In the genomic region with DNA sequence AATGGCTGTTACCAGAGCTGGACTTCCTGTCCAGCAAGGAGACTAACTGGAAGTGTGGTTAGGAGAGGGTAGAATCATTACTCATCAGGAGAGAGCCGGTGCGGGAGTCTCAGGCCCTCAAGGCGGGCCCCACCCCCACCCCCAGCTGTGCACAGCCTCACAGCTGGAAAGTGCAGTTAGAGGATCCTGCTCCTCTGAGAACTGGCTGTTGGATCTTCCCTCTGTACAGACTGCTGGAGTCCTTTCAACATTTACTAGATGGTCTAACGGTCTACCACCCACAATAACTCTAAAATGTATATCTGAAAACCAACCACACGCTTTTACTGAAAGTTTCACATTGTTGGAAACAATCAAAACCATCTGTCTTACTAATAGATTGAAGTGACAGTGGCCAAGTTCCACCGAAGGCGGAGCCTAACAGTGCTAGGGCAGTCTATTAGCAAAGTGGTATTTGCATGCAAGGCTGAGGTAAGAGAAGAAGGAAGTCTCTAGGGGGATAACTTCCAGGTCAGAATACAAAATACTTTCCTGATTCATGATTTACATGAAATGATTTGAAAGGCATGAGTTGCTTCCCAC, we compare ENCODE assay signal across 8 mouse cellular contexts.
A peak's percentile ranks its signal among the peaks of the same experiment; 100 is the strongest.
DNase-seq lines count a peak whose midpoint lies in the region; ATAC-seq and TF ChIP-seq lines count a peak whose summit lies in the region.

No protein-coding gene starts in this region.

- no peak overlapping the region for H3K9ac ChIP-seq in neural tube, embryonic 15.5 days (replicated peaks)
- no peak overlapping the region for H3K9ac ChIP-seq in heart, postnatal 0 days (replicated peaks; ENCODE audit: low read depth, low read length)
- no peak overlapping the region for H3K9ac ChIP-seq in neural tube, embryonic 12.5 days
- no peak overlapping the region for H3K9ac ChIP-seq in forebrain, embryonic 13.5 days
- no peak overlapping the region for H3K9ac ChIP-seq in midbrain, embryonic 13.5 days (replicated peaks)

- 13% methylated on average over 7 of the region's 7 CpGs for WGBS in neural tube, embryonic 15.5 days
- 32% methylated on average over 7 of the region's 7 CpGs for WGBS in heart, postnatal 0 days
- WGBS in neural tube, embryonic 12.5 days, result 13% methylated on average over 7 of the region's 7 CpGs
- 26% methylated on average over 7 of the region's 7 CpGs for WGBS in forebrain, embryonic 13.5 days
- WGBS in midbrain, embryonic 13.5 days, result 22% methylated on average over 7 of the region's 7 CpGs

- no peaks in the 10 kb centered on the region for H3K27me3 ChIP-seq in neural tube, embryonic 15.5 days (replicated peaks)
- H3K27me3 ChIP-seq in heart, postnatal 0 days (ENCODE audit: control insufficient read depth, insufficient read depth, low read length), result no peaks in the 10 kb centered on the region
- no peaks in the 10 kb centered on the region for H3K27me3 ChIP-seq in neural tube, embryonic 12.5 days (replicated peaks)
- no peaks in the 10 kb centered on the region for H3K27me3 ChIP-seq in forebrain, embryonic 13.5 days
- no peaks in the 10 kb centered on the region for H3K27me3 ChIP-seq in midbrain, embryonic 13.5 days

- TF ChIP-seq CTCF in heart, postnatal 0 days (IDR thresholded peaks at IDR 0.05; ENCODE audit: low read depth), result no peak

- ATAC-seq in neural tube, embryonic 15.5 days (ENCODE audit: low FRiP score), result no peak
- peak; percentile 64 for ATAC-seq in heart, postnatal 0 days (ENCODE audit: insufficient read depth, low read depth)
- ATAC-seq in neural tube, embryonic 12.5 days (ENCODE audit: low FRiP score, low read depth), result peak; percentile 21; the same call in 1 of the 2 replicates
- no peak for ATAC-seq in forebrain, embryonic 13.5 days
- ATAC-seq in midbrain, embryonic 13.5 days, result no peak

- DNase-seq in neural tube, embryonic 10.5 days (ENCODE audit: extremely low spot score, low spot score), result peak; percentile 48
- peak; percentile 19 for DNase-seq in c-Kit-positive CD71-negative TER-119-negative erythroid progenitor cells, embryonic 14.5 days (ENCODE audit: low read depth)
- peak; percentile 45 for DNase-seq in heart, postnatal 0 days (ENCODE audit: low spot score)
- no peak for DNase-seq in left cerebral cortex, adult 11 months (ENCODE audit: low spot score)

- no peaks in the 10 kb centered on the region for H3K36me3 ChIP-seq in neural tube, embryonic 15.5 days
- H3K36me3 ChIP-seq in heart, postnatal 0 days (replicated peaks; ENCODE audit: control insufficient read depth, insufficient read depth, low read length), result no peaks in the 10 kb centered on the region
- no peaks in the 10 kb centered on the region for H3K36me3 ChIP-seq in neural tube, embryonic 12.5 days
- no peaks in the 10 kb centered on the region for H3K36me3 ChIP-seq in forebrain, embryonic 13.5 days (ENCODE audit: poor library complexity, severe bottlenecking)
- H3K36me3 ChIP-seq in midbrain, embryonic 13.5 days, result no peaks in the 10 kb centered on the region

- no peak overlapping the region for H3K27ac ChIP-seq in neural tube, embryonic 15.5 days (replicated peaks)
- peak overlapping the region; percentile 56 for H3K27ac ChIP-seq in heart, postnatal 0 days (ENCODE audit: low read depth)
- no peak overlapping the region for H3K27ac ChIP-seq in neural tube, embryonic 12.5 days
- H3K27ac ChIP-seq in forebrain, embryonic 13.5 days, result no peak overlapping the region
- no peak overlapping the region for H3K27ac ChIP-seq in midbrain, embryonic 13.5 days

- no peaks in the 10 kb centered on the region for H3K9me3 ChIP-seq in neural tube, embryonic 15.5 days (replicated peaks)
- H3K9me3 ChIP-seq in heart, postnatal 0 days (replicated peaks; ENCODE audit: control insufficient read depth, low read length), result 0 out of 2 replicates have a peak, but pooled peaks cover 3% of the 10 kb centered on the region
- H3K9me3 ChIP-seq in neural tube, embryonic 12.5 days, result no peaks in the 10 kb centered on the region
- H3K9me3 ChIP-seq in forebrain, embryonic 13.5 days (replicated peaks), result no peaks in the 10 kb centered on the region
- H3K9me3 ChIP-seq in midbrain, embryonic 13.5 days, result no peaks in the 10 kb centered on the region

- H3K4me3 ChIP-seq in neural tube, embryonic 15.5 days (replicated peaks), result no peak overlapping the region
- no peak overlapping the region for H3K4me3 ChIP-seq in heart, postnatal 0 days (ENCODE audit: low read depth, low read length)
- no peak overlapping the region for H3K4me3 ChIP-seq in neural tube, embryonic 12.5 days
- H3K4me3 ChIP-seq in forebrain, embryonic 13.5 days, result no peak overlapping the region
- no peak overlapping the region for H3K4me3 ChIP-seq in midbrain, embryonic 13.5 days (replicated peaks)

- no peak overlapping the region for H3K4me2 ChIP-seq in neural tube, embryonic 15.5 days
- no peak overlapping the region for H3K4me2 ChIP-seq in heart, postnatal 0 days (ENCODE audit: low read depth, low read length)
- no peak overlapping the region for H3K4me2 ChIP-seq in neural tube, embryonic 12.5 days (replicated peaks)
- no peak overlapping the region for H3K4me2 ChIP-seq in forebrain, embryonic 13.5 days
- no peak overlapping the region for H3K4me2 ChIP-seq in midbrain, embryonic 13.5 days (replicated peaks)

- peaks cover 6% of the 10 kb centered on the region; the same call in 1 of the 2 replicates for H3K4me1 ChIP-seq in neural tube, embryonic 15.5 days
- 0 out of 2 replicates have a peak, but pooled peaks cover 4% of the 10 kb centered on the region for H3K4me1 ChIP-seq in heart, postnatal 0 days (ENCODE audit: control insufficient read depth, insufficient read depth)
- H3K4me1 ChIP-seq in neural tube, embryonic 12.5 days, result 0 out of 2 replicates have a peak, but pooled peaks cover 2% of the 10 kb centered on the region
- H3K4me1 ChIP-seq in forebrain, embryonic 13.5 days, result no peaks in the 10 kb centered on the region
- H3K4me1 ChIP-seq in midbrain, embryonic 13.5 days (replicated peaks), result peaks cover 3% of the 10 kb centered on the region; the same call in 1 of the 2 replicates

- no peak for TF ChIP-seq EP300 in heart, postnatal 0 days (IDR thresholded peaks at IDR 0.05; ENCODE audit: low read depth)

Comparison
In these comparisons a context has a peak if more than half of its experiments do, and no peak if none do; other contexts are left out.
1. ATAC-seq: peak in heart, postnatal 0 days (single experiment) and neural tube, embryonic 12.5 days (single experiment); none in neural tube, embryonic 15.5 days (single experiment), forebrain, embryonic 13.5 days (single experiment) and midbrain, embryonic 13.5 days (single experiment).